Mouse (Mus musculus) midbrain, embryonic 11.5 days (tissue): Measurements from ENCODE around the gene Ccn5. TPM values are rescaled to one million over a fixed set of nuclear protein-coding genes. Genes with fewer than 3 reads are reported as not detected.

Source experiments
- ATAC-seq: fragments of 200-750 bp; cut with Nextera tagmentation; 2 replicates; pipeline ENCODE4 v1.8.0; 2017; ENCODE audit warnings: moderate TSS enrichment, moderate library complexity; ENCODE audit not compliant: low FRiP score
- DNase-seq: peaks from one replicate; pipeline ENCODE4 v3.0.0; 2015; ENCODE audit warnings: low spot score; ENCODE audit errors: missing footprints
- H3K27ac ChIP-seq: fragments of 300-500 bp; sonication (generic); 2 replicates; pipeline ENCODE4 v1.5.1; 2014; ENCODE audit warnings: low read depth, low read length
- H3K27me3 ChIP-seq: fragments of 300-500 bp; sonication (generic); 2 replicates; pipeline ENCODE4 v1.6.1; 2014; ENCODE audit warnings: mild to moderate bottlenecking, low read length, moderate library complexity, mixed read lengths; ENCODE audit not compliant: control insufficient read depth, insufficient read depth
- H3K36me3 ChIP-seq: fragments of 300-500 bp; sonication (generic); 2 replicates; pipeline ENCODE4 v1.6.1; 2014; ENCODE audit warnings: mild to moderate bottlenecking, low read length, moderate library complexity, mixed read lengths; ENCODE audit not compliant: control insufficient read depth, insufficient read depth
- H3K4me1 ChIP-seq: fragments of 300-500 bp; sonication (generic); 2 replicates; pipeline ENCODE4 v1.6.1; 2014; ENCODE audit warnings: low read length; ENCODE audit not compliant: control insufficient read depth, insufficient read depth
- H3K4me2 ChIP-seq: fragments of 300-500 bp; sonication (generic); 2 replicates; pipeline ENCODE4 v1.6.1; 2014; ENCODE audit warnings: mild to moderate bottlenecking, moderate library complexity
- H3K4me3 ChIP-seq: fragments of 300-500 bp; sonication (generic); 2 replicates; pipeline ENCODE4 v1.5.1; 2014; ENCODE audit warnings: low read depth, low read length
- H3K9ac ChIP-seq: fragments of 300-500 bp; sonication (generic); 2 replicates; pipeline ENCODE4 v1.6.1; 2014; ENCODE audit warnings: low read length
- H3K9me3 ChIP-seq: fragments of 300-500 bp; sonication (generic); 2 replicates; pipeline ENCODE4 v1.6.1; 2016; ENCODE audit warnings: low read length; ENCODE audit not compliant: control insufficient read depth
- WGBS: fragments of 180-500 bp; shearing (Covaris S2); extraction: QIAGEN DNeasy Blood & Tissue Kit; methylation state at CpG from one replicate; pipeline ENCODE4 v1.1.7; 2014; 5-methylcytosine and 5-hydroxymethylcytosine counted together
- polyA plus RNA-seq: library from polyadenylated mRNA; unstranded; fragments of >200 nt; fragmentation: Nextera tagmentation; extraction: Ambion mirVana; gene quantifications from 2 replicates; pipeline ENCODE4 v1.2.1, GENCODE M21; 2014

The Ccn5 gene
- polyA plus RNA-seq, 1 experiment from 2014 or later = 0.40 TPM

- Histone ChIP-seq H3K4me1 (peaks cover 3% of the 10 kb centered on the region; the same call in 1 of the 2 replicates), H3K27ac (no peak overlapping the region), H3K4me3 (no peak overlapping the region), H3K36me3 (no peaks in the 10 kb centered on the region), H3K27me3 (peaks cover 32% of the 10 kb centered on the region), H3K9me3 (no peaks in the 10 kb centered on the region), H3K4me2 (peak overlapping the region; percentile 23), H3K9ac (peak overlapping the region; percentile 12; the same call in 1 of the 2 replicates)
- peak; percentile 98 for DNase-seq
- WGBS = 17% methylated on average over 50 of the region's 50 CpGs
- ATAC-seq = peak; percentile 85
Observed at GRCm38 (mm10) chr2:163858254-163858947, 37.7 kb downstream of the Ccn5 start.

GRCm38 (mm10) chr2:163865311-163865710 lies 44.6 kb downstream of the Ccn5 start:
- no peaks in the 10 kb centered on the region for H3K36me3 ChIP-seq
- H3K4me2 ChIP-seq = no peak overlapping the region
- WGBS = 94% methylated on average over 5 of the region's 5 CpGs
- DNase-seq (no peak), ATAC-seq (no peak)
- no peak overlapping the region for H3K27ac ChIP-seq
- H3K9ac ChIP-seq = no peak overlapping the region
- no peak overlapping the region for H3K4me3 ChIP-seq
- H3K27me3 ChIP-seq = no peaks in the 10 kb centered on the region
- no peaks in the 10 kb centered on the region for H3K9me3 ChIP-seq
- no peaks in the 10 kb centered on the region for H3K4me1 ChIP-seq

- H3K4me2 ChIP-seq = no peak overlapping the region
- DNase-seq = no peak
- no peak for ATAC-seq
- H3K4me1 ChIP-seq = no peaks in the 10 kb centered on the region
- no peak overlapping the region for H3K9ac ChIP-seq
- H3K27me3 ChIP-seq = no peaks in the 10 kb centered on the region
- no peaks in the 10 kb centered on the region for H3K9me3 ChIP-seq
- no peak overlapping the region for H3K27ac ChIP-seq
- no peak overlapping the region for H3K4me3 ChIP-seq
- WGBS = 90% methylated on average over 9 of the region's 9 CpGs
- no peaks in the 10 kb centered on the region for H3K36me3 ChIP-seq
Observed at GRCm38 (mm10) chr2:163866061-163866460, 45.4 kb downstream of the Ccn5 start.

- DNase-seq (no peak), ATAC-seq (no peak)
- no peak overlapping the region for H3K9ac ChIP-seq
- H3K27ac ChIP-seq = no peak overlapping the region
- peaks cover 3% of the 10 kb centered on the region for H3K4me1 ChIP-seq
- WGBS = 67% methylated on average over 5 of the region's 5 CpGs
- H3K4me2 ChIP-seq = no peak overlapping the region
- no peaks in the 10 kb centered on the region for H3K9me3 ChIP-seq
- no peak overlapping the region for H3K4me3 ChIP-seq
- H3K27me3 ChIP-seq = no peaks in the 10 kb centered on the region
- no peaks in the 10 kb centered on the region for H3K36me3 ChIP-seq
Observed at GRCm38 (mm10) chr2:163869783-163870182, 49.1 kb downstream of the Ccn5 start.

- DNase-seq (no peak), ATAC-seq (no peak)
- no peak overlapping the region for H3K27ac ChIP-seq
- no peak overlapping the region for H3K9ac ChIP-seq
- WGBS = 83% methylated on average over 4 of the region's 4 CpGs
- no peak overlapping the region for H3K4me2 ChIP-seq
- H3K9me3 ChIP-seq = no peaks in the 10 kb centered on the region
- no peaks in the 10 kb centered on the region for H3K36me3 ChIP-seq
- no peak overlapping the region for H3K4me3 ChIP-seq
- H3K4me1 ChIP-seq = peaks cover 15% of the 10 kb centered on the region
- no peaks in the 10 kb centered on the region for H3K27me3 ChIP-seq
Observed at GRCm38 (mm10) chr2:163871266-163871665, 50.6 kb downstream of the Ccn5 start.

GRCm38 (mm10) chr2:163871906-163872305 lies 51.2 kb downstream of the Ccn5 start:
- no peaks in the 10 kb centered on the region for H3K27me3 ChIP-seq
- no peaks in the 10 kb centered on the region for H3K9me3 ChIP-seq
- no peaks in the 10 kb centered on the region for H3K36me3 ChIP-seq
- WGBS = 75% methylated on average over 3 of the region's 3 CpGs
- H3K4me2 ChIP-seq = no peak overlapping the region
- ATAC-seq = no peak
- H3K27ac ChIP-seq = no peak overlapping the region
- DNase-seq = no peak
- no peak overlapping the region for H3K4me3 ChIP-seq
- no peak overlapping the region for H3K9ac ChIP-seq
- H3K4me1 ChIP-seq = peaks cover 15% of the 10 kb centered on the region

GRCm38 (mm10) chr2:163874877-163875276 lies 54.2 kb downstream of the Ccn5 start:
- WGBS = 15% methylated on average over 5 of the region's 5 CpGs
- DNase-seq (peak; percentile 89), ATAC-seq (peak; percentile 79)
- peak overlapping the region; percentile 2; the same call in 1 of the 2 replicates for H3K27ac ChIP-seq
- H3K9ac ChIP-seq = no peak overlapping the region
- H3K4me3 ChIP-seq = no peak overlapping the region
- no peak overlapping the region for H3K4me2 ChIP-seq
- no peaks in the 10 kb centered on the region for H3K27me3 ChIP-seq
- no peaks in the 10 kb centered on the region for H3K36me3 ChIP-seq
- H3K9me3 ChIP-seq = no peaks in the 10 kb centered on the region
- peaks cover 15% of the 10 kb centered on the region for H3K4me1 ChIP-seq

- DNase-seq (no peak), ATAC-seq (no peak)
- Histone ChIP-seq H3K4me2 (no peak overlapping the region), H3K4me3 (no peak overlapping the region), H3K4me1 (peaks cover 15% of the 10 kb centered on the region), H3K36me3 (no peaks in the 10 kb centered on the region), H3K9me3 (no peaks in the 10 kb centered on the region), H3K27ac (no peak overlapping the region; the same call in 1 of the 2 replicates), H3K27me3 (no peaks in the 10 kb centered on the region), H3K9ac (peak overlapping the region; percentile 1; the same call in 1 of the 2 replicates)
- WGBS = 78% methylated on average over 7 of the region's 7 CpGs
Observed at GRCm38 (mm10) chr2:163875484-163875883, 54.8 kb downstream of the Ccn5 start.

GRCm38 (mm10) chr2:163876830-163877498 lies 56.3 kb downstream of the Ccn5 start:
- H3K4me1 ChIP-seq = peaks cover 15% of the 10 kb centered on the region
- ATAC-seq (no peak), DNase-seq (no peak)
- no peak overlapping the region for H3K4me3 ChIP-seq
- no peaks in the 10 kb centered on the region for H3K9me3 ChIP-seq
- no peak overlapping the region for H3K4me2 ChIP-seq
- 79% methylated on average over 14 of the region's 14 CpGs for WGBS
- no peak overlapping the region for H3K27ac ChIP-seq
- H3K9ac ChIP-seq = no peak overlapping the region
- H3K36me3 ChIP-seq = no peaks in the 10 kb centered on the region
- no peaks in the 10 kb centered on the region for H3K27me3 ChIP-seq
